Mouse (Mus musculus): ENCODE data around the gene Med27. TPM values are rescaled to one million over a fixed set of nuclear protein-coding genes. Genes with fewer than 3 reads are reported as not detected.

Med27 gene
- total and polyA plus RNA-seq, 3 experiments: 32.1 to 36.2 (median 33.6) TPM

DNA sequence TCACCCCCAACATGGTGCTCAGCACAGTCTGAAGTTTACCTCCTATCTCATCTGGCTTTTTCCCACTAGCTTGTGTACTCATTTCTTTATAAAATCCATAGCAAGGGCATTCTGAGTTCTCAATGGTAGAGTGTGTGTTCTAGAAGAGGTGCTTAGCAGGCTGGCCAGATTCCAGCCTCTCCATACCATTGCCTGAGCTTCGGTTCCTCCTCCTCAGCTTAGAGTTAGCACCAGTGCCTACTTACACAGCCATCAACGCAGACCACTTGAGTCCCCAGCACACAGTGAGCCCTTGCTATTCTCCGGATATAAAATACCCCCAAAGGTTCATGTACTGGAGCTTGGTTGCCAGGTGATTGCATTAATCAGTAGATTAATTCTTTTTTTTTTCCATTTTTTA lies 54.2 kb downstream of the Med27 start:
- Histone ChIP-seq H3K36me3 (replicated peaks in 1 of 2; ENCODE audit: control insufficient read depth in 1 of 2, insufficient read depth in 1 of 2, low read length in 1 of 2) (peaks cover 0 to 8% of the 10 kb centered on the region in 2 experiments), H3K27ac (ENCODE audit: insufficient read depth, low read depth) (no peak overlapping the region), H3K27me3 (replicated peaks) (no peaks in the 10 kb centered on the region), H3K4me3 (replicated peaks in 1 of 3; ENCODE audit: low read depth in 2 of 3, low read length in 2 of 3, poor library complexity in 1 of 3) (no peak overlapping the region), H3K4me2 (ENCODE audit: insufficient read depth, low read depth, poor library complexity, severe bottlenecking) (no peak overlapping the region), H3K4me1 (ENCODE audit: control insufficient read depth in 1 of 2, insufficient read depth in 2 of 2) (peaks cover 3 to 22% of the 10 kb centered on the region in 2 experiments; a peak in 3 of 4 replicates), H3K9me3 (replicated peaks; ENCODE audit: low read length) (no peaks in the 10 kb centered on the region), H3K79me2 (replicated peaks; ENCODE audit: control insufficient read depth, extremely low read depth, insufficient read depth, poor library complexity, severe bottlenecking) (no peaks in the 10 kb centered on the region; the same call in 1 of the 2 replicates), H3K9ac (ENCODE audit: insufficient read depth, low read depth) (no peak overlapping the region)
- in situ Hi-C loops (cut with MboI; ENCODE audit: low pct_ligation_motif_present, low pct_unique_long_range_greater_than_20kb, low sequenced_read_pairs) (no loop called here), dilution Hi-C loops (cut with MboI; ENCODE audit: extremely low pct_ligation_motif_present, extremely low pct_unique_long_range_greater_than_20kb, low sequenced_read_pairs) (no loop called here)
- no peak for DNase-seq (ENCODE audit: extremely low read depth)
- TF ChIP-seq TBP (conservative IDR thresholded peaks at IDR 0.05; ENCODE audit: low read depth, low read length) (no peak), CHD1 (IDR thresholded peaks at IDR 0.05; ENCODE audit: low read depth, low read length) (no peak), MXI1 (IDR thresholded peaks at IDR 0.05; ENCODE audit: low read depth, low read length) (no peak), NELFE (IDR thresholded peaks at IDR 0.05; ENCODE audit: low read depth, low read length) (no peak), USF2 (conservative IDR thresholded peaks at IDR 0.05; ENCODE audit: low read depth, low read length) (no peak), GABPA (IDR thresholded peaks at IDR 0.05; ENCODE audit: insufficient replicate concordance, low read depth, low read length) (no peak), SIN3A (IDR thresholded peaks at IDR 0.05; ENCODE audit: low read length) (no peak), MAFK (IDR thresholded peaks at IDR 0.05; ENCODE audit: insufficient replicate concordance, low read length) (no peak), ZMIZ1 (IDR thresholded peaks at IDR 0.05; ENCODE audit: low read depth, low read length) (no peak), USF1 (IDR thresholded peaks at IDR 0.05; ENCODE audit: low read depth, low read length) (no peak), ZKSCAN1 (IDR thresholded peaks at IDR 0.05; ENCODE audit: borderline replicate concordance, low read depth, low read length) (no peak), MAX (IDR thresholded peaks at IDR 0.05; ENCODE audit: low read length) (no peak), ETS1 (conservative IDR thresholded peaks at IDR 0.05; ENCODE audit: low read depth, low read length) (no peak), IRF4 (IDR thresholded peaks at IDR 0.05; ENCODE audit: low read depth, low read length) (no peak), UBTF (IDR thresholded peaks at IDR 0.05; ENCODE audit: low read depth, low read length) (no peak), POLR2A (IDR thresholded peaks at IDR 0.05; ENCODE audit: low read depth, low read length) (no peak), HCFC1 (IDR thresholded peaks at IDR 0.05; ENCODE audit: low read depth, low read length) (no peak), JUN (IDR thresholded peaks at IDR 0.05; ENCODE audit: insufficient read depth, low read depth, low read length) (no peak)

DNA sequence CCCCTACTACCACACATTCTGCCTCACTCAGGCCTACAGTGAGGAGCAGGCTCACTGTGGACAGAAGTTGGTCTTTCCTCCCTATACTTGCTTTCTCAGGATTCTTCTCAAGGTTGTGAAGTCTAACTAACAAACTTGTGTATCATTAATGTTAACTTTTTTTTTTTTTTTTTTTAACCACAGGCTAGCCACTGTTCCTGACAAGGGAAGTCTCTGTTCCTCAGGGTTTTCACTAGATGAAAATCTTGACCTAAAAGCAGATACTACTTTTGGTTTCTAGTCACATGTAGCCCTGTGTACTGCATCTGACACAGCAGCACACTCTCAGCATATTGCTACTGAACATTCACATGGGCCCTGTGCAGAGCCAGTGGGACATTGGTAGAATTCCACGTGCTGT lies 55.2 kb downstream of the Med27 start:
- no peak overlapping the region for H3K4me3 ChIP-seq (replicated peaks in 1 of 3; ENCODE audit: low read depth in 2 of 3, low read length in 2 of 3, poor library complexity in 1 of 3)
- H3K4me2 ChIP-seq (ENCODE audit: insufficient read depth, low read depth, poor library complexity, severe bottlenecking): no peak overlapping the region
- no peaks in the 10 kb centered on the region for H3K27me3 ChIP-seq (replicated peaks)
- H3K9ac ChIP-seq (ENCODE audit: insufficient read depth, low read depth): no peak overlapping the region
- dilution Hi-C loops (cut with MboI; ENCODE audit: extremely low pct_ligation_motif_present, extremely low pct_unique_long_range_greater_than_20kb, low sequenced_read_pairs): no loop called here
- H3K79me2 ChIP-seq (replicated peaks; ENCODE audit: control insufficient read depth, extremely low read depth, insufficient read depth, poor library complexity, severe bottlenecking): no peaks in the 10 kb centered on the region; the same call in 1 of the 2 replicates
- in situ Hi-C loops (cut with MboI; ENCODE audit: low pct_ligation_motif_present, low pct_unique_long_range_greater_than_20kb, low sequenced_read_pairs): no loop called here
- peaks cover 3 to 22% of the 10 kb centered on the region in 2 experiments; a peak in 3 of 4 replicates for H3K4me1 ChIP-seq (ENCODE audit: control insufficient read depth in 1 of 2, insufficient read depth in 2 of 2)
- H3K27ac ChIP-seq (ENCODE audit: insufficient read depth, low read depth): no peak overlapping the region
- peaks cover 0 to 8% of the 10 kb centered on the region in 2 experiments for H3K36me3 ChIP-seq (replicated peaks in 1 of 2; ENCODE audit: control insufficient read depth in 1 of 2, insufficient read depth in 1 of 2, low read length in 1 of 2)
- TF ChIP-seq BHLHE40 (IDR thresholded peaks at IDR 0.05; ENCODE audit: low read depth, low read length) (peak; percentile 38; the same call in 1 of the 2 replicates), MXI1 (IDR thresholded peaks at IDR 0.05; ENCODE audit: low read depth, low read length) (no peak), POLR2A (IDR thresholded peaks at IDR 0.05; ENCODE audit: low read depth, low read length) (no peak), JUND (conservative IDR thresholded peaks at IDR 0.05; ENCODE audit: low read depth, low read length) (no peak), ZNF384 (IDR thresholded peaks at IDR 0.05; ENCODE audit: low read depth, low read length) (peak; percentile 60)
- no peaks in the 10 kb centered on the region for H3K9me3 ChIP-seq (replicated peaks; ENCODE audit: low read length)
- DNase-seq (ENCODE audit: extremely low read depth): no peak

Data from CH12.LX (cell line).